Mouse (Mus musculus) urinary bladder, postnatal 25 days (tissue): ENCODE results near the gene Tm4sf1.

Source experiments
- DNase-seq: peaks from one replicate; pipeline ENCODE4 v3.0.0; 2022; ENCODE audit warnings: low spot score

Gene Tm4sf1

GRCm38 (mm10) chr3:57301921-57302539 lies at the start of gene Tm4sf1:
TSS of gene Tm4sf1 (minus strand) at chr3:57301988.
- DNase-seq: no peak

GRCm38 (mm10) chr3:57344811-57345210 lies 43.0 kb upstream of the Tm4sf1 start:
- DNase-seq: no peak

- DNase-seq: no peak
Measured at GRCm38 (mm10) chr3:57343837-57344607, 42.2 kb upstream of the Tm4sf1 start.

GRCm38 (mm10) chr3:57342976-57343375 lies 41.2 kb upstream of the Tm4sf1 start:
- DNase-seq: no peak

GRCm38 (mm10) chr3:57341321-57341720 lies 39.5 kb upstream of the Tm4sf1 start:
- DNase-seq: no peak

GRCm38 (mm10) chr3:57335080-57335815 lies 33.5 kb upstream of the Tm4sf1 start:
- DNase-seq: no peak

- DNase-seq: no peak
Measured at GRCm38 (mm10) chr3:57327941-57328340, 26.2 kb upstream of the Tm4sf1 start.

GRCm38 (mm10) chr3:57307076-57307475 lies 5.3 kb upstream of the Tm4sf1 start:
- DNase-seq: no peak

- DNase-seq: no peak
Measured at GRCm38 (mm10) chr3:57305564-57305963, 3.8 kb upstream of the Tm4sf1 start.

GRCm38 (mm10) chr3:57304484-57304883 lies 2.7 kb upstream of the Tm4sf1 start:
- no peak for DNase-seq

- DNase-seq: no peak
Measured at GRCm38 (mm10) chr3:57304050-57304449, 2.3 kb upstream of the Tm4sf1 start.

- no peak for DNase-seq
Measured at GRCm38 (mm10) chr3:57303486-57303885, 1.7 kb upstream of the Tm4sf1 start.

- no peak for DNase-seq
Measured at GRCm38 (mm10) chr3:57302886-57303285, 1.1 kb upstream of the Tm4sf1 start.

- DNase-seq: no peak
Measured at GRCm38 (mm10) chr3:57301366-57301765, 422 bp downstream of the Tm4sf1 start.

GRCm38 (mm10) chr3:57297991-57298390 lies 3.8 kb downstream of the Tm4sf1 start:
- DNase-seq: no peak

- DNase-seq: no peak
Measured at GRCm38 (mm10) chr3:57296574-57296973, 5.2 kb downstream of the Tm4sf1 start.

GRCm38 (mm10) chr3:57295631-57296030 lies 6.2 kb downstream of the Tm4sf1 start:
- no peak for DNase-seq

- peak; percentile 25 for DNase-seq
Measured at GRCm38 (mm10) chr3:57294742-57295525, 6.9 kb downstream of the Tm4sf1 start.

GRCm38 (mm10) chr3:57293925-57294324 lies 7.9 kb downstream of the Tm4sf1 start:
- DNase-seq: no peak

GRCm38 (mm10) chr3:57292826-57293225 lies 9.0 kb downstream of the Tm4sf1 start:
- no peak for DNase-seq

- DNase-seq: no peak
Measured at GRCm38 (mm10) chr3:57288944-57289491, 12.8 kb downstream of the Tm4sf1 start.
